ENCODE assay signal across 16 mouse cellular contexts in genomic region chr2:65391322-65391721, GRCm38 (mm10). TPM values are rescaled to one million over a fixed set of nuclear protein-coding genes. Genes with fewer than 3 reads are reported as not detected.
DNase-seq lines count a peak whose midpoint lies in the region; ATAC-seq lines count a peak whose summit lies in the region.
"Had no signal": no experiment of that assay in that cellular context is flagged by ENCODE, and none has a peak within 500 bp of the region (broad histone marks: within the 10 kb centered on the region; RNA-seq: fewer than 3 reads in every experiment).

No protein-coding gene starts in this region.

- peak; percentile 33 for DNase-seq in CD4-positive, CD25-positive, alpha-beta regulatory T cell, adult 2 months (ENCODE audit: low read depth, low spot score)
- peak; percentile 2 for DNase-seq in T-cell, adult 2 months (ENCODE audit: low spot score)
- peak; percentile 30 for DNase-seq in thymus, postnatal 14 days
- no peak for DNase-seq in embryo, embryonic 10 days (ENCODE audit: low spot score)
- no peak for DNase-seq in urinary bladder, postnatal 36 days (ENCODE audit: low spot score in 2 of 2)
- no peak for DNase-seq in layer of hippocampus, adult 9-11 months
- DNase-seq: cerebellum, postnatal 25 days; heart, postnatal 36 days; kidney, adult 2 months; kidney, postnatal 25 days; liver; liver, postnatal 0 days; midbrain, embryonic 14.5 days had no signal

- ATAC-seq in megakaryocyte, adult 5-6 weeks (ENCODE audit: poor library complexity, severe bottlenecking) = peak; percentile 100
- ATAC-seq: forebrain, embryonic 14.5 days; hindbrain, postnatal 0 days; liver, postnatal 0 days had no signal

RNA-seq across cellular contexts. Expression of gene Slc38a11, which starts 27.5 kb away (rescaled TPM):
- not detected in 2 replicates for total RNA-seq in megakaryocyte, adult 5-6 weeks (2015)
- not detected in 2 replicates for total RNA-seq in megakaryocyte, adult 5-6 weeks (2017)

Comparison
In these comparisons a context has a peak if more than half of its experiments do, and no peak if none do; other contexts are left out.
1. DNase-seq: peak in CD4-positive, CD25-positive, alpha-beta regulatory T cell, adult 2 months (single experiment), T-cell, adult 2 months (single experiment) and thymus, postnatal 14 days (single experiment); none in embryo, embryonic 10 days (single experiment), urinary bladder, postnatal 36 days (0 of 2) and layer of hippocampus, adult 9-11 months (single experiment).